8 mouse cellular contexts compared by ENCODE assay signal in genomic region chr13:51792729-51793424, GRCm38 (mm10). TPM values are rescaled to one million over a fixed set of nuclear protein-coding genes. Genes with fewer than 3 reads are reported as not detected.
DNase-seq lines count a peak whose midpoint lies in the region; ATAC-seq and TF ChIP-seq lines count a peak whose summit lies in the region.

No protein-coding gene starts in this region.

- H3K36me3 ChIP-seq in liver, embryonic 15.5 days (replicated peaks), result no peaks in the 10 kb centered on the region

- peak overlapping the region; percentile 92 for H3K27ac ChIP-seq in cerebellum, adult 2 months (ENCODE audit: insufficient read depth, low read length)
- peak overlapping the region; percentile 10; the same call in 1 of the 2 replicates for H3K27ac ChIP-seq in liver, embryonic 15.5 days (replicated peaks)

- peak; percentile 48 for DNase-seq in left cerebral cortex, postnatal 4 days
- DNase-seq in left cerebral cortex, adult 11 months (ENCODE audit: low spot score), result no peak
- DNase-seq in cerebellum, adult 2 months, result peak; percentile 81 to 82
- DNase-seq in gastrocnemius, adult 8-10 months (ENCODE audit: low spot score in 2 of 2), result peak; percentile 69 to 80
- DNase-seq in induced T-regulatory cell, adult 2 months (ENCODE audit: low read depth), result peak; percentile 89
- peak; percentile 59 for DNase-seq in neural tube, embryonic 10.5 days (ENCODE audit: extremely low spot score, low spot score)
- peak; percentile 76 to 77 for DNase-seq in thymus, postnatal 10 days (ENCODE audit: low spot score in 2 of 2)

- no peak for TF ChIP-seq POLR2A in cerebellum, adult 2 months (IDR thresholded peaks at IDR 0.05; ENCODE audit: borderline replicate concordance, insufficient read depth, low read length)

- H3K27me3 ChIP-seq in cerebellum, adult 2 months (ENCODE audit: control insufficient read depth, insufficient read depth, low read length), result no peaks in the 10 kb centered on the region
- H3K27me3 ChIP-seq in liver, embryonic 15.5 days, result 0 out of 2 replicates have a peak, but pooled peaks cover 8% of the 10 kb centered on the region

- peak overlapping the region; percentile 91 for H3K4me2 ChIP-seq in liver, embryonic 15.5 days

- peak overlapping the region; percentile 98 for H3K4me3 ChIP-seq in cerebellum, adult 2 months (replicated peaks; ENCODE audit: insufficient read depth, low read depth, low read length)
- peak overlapping the region; percentile 81 for H3K4me3 ChIP-seq in liver, embryonic 15.5 days (replicated peaks)

- no peaks in the 10 kb centered on the region for H3K9me3 ChIP-seq in liver, embryonic 15.5 days (replicated peaks)

- WGBS in cerebellum, adult 2 months, result under 1% methylated on average over 43 of the region's 43 CpGs
- WGBS in liver, embryonic 15.5 days (ENCODE audit: insufficient replicate concordance), result 1% methylated on average over 43 of the region's 43 CpGs

- TF ChIP-seq CTCF in cerebellum, adult 2 months (IDR thresholded peaks at IDR 0.05; ENCODE audit: borderline replicate concordance, insufficient read depth, low read depth, low read length), result no peak

- peak overlapping the region; percentile 72 for H3K9ac ChIP-seq in liver, embryonic 15.5 days

- peak; percentile 58 for ATAC-seq in liver, embryonic 15.5 days (ENCODE audit: insufficient read depth)

- intact Hi-C loops in left cerebral cortex, postnatal 4 days (cut with DNase I), result no loop called here

- H3K4me1 ChIP-seq in cerebellum, adult 2 months (ENCODE audit: control insufficient read depth, insufficient read depth, low read length), result peaks cover 27% of the 10 kb centered on the region
- H3K4me1 ChIP-seq in liver, embryonic 15.5 days (replicated peaks), result peaks cover 28% of the 10 kb centered on the region

RNA-seq across cellular contexts. Expression of gene Sema4d, which starts 0.7 kb away (rescaled TPM):
- 10 to 100 TPM; 53.9 to 62.5 TPM for total RNA-seq in left cerebral cortex, postnatal 4 days (2021)
- polyA plus RNA-seq in cerebellum, adult 2 months (2012; rRNA removed), result 111 and 116 TPM in 2 replicates
- total RNA-seq in gastrocnemius, adult 8-10 months (2022), result 100 to 1,000 TPM; 127 to 151 (median 139) TPM
- 3.8 and 4.6 TPM in 2 replicates for polyA plus RNA-seq in liver, embryonic 15.5 days (2015; fragmentation: Nextera tagmentation; extraction: Ambion mirVana)

RNA-seq across cellular contexts. Expression of gene Gadd45g, which starts 53.6 kb away (rescaled TPM):
- 10 to 100 TPM in 1 of 2 experiments, 1 to 10 TPM in 1; 8.6 to 11.0 TPM for total RNA-seq in left cerebral cortex, postnatal 4 days (2021)
- 50.3 and 57.4 TPM in 2 replicates for polyA plus RNA-seq in cerebellum, adult 2 months (2012; rRNA removed)
- total RNA-seq in gastrocnemius, adult 8-10 months (2022), result 10 to 100 TPM; 18.1 to 74.5 (median 34.4) TPM
- 13.3 and 14.0 TPM in 2 replicates for polyA plus RNA-seq in liver, embryonic 15.5 days (2015; fragmentation: Nextera tagmentation; extraction: Ambion mirVana)
